Mouse (Mus musculus) ES-E14 (cell line): ENCODE measurements around the gene Ell.

ENCODE experiments used
- CHD2 ChIP-seq: IDR thresholded peaks from 2 replicates; pipeline ENCODE4 v1.6.1; 2014; ENCODE audit warnings: mild to moderate bottlenecking, low read depth, low read length, inconsistent platforms
- HCFC1 ChIP-seq: IDR thresholded peaks from 2 replicates; pipeline ENCODE4 v1.6.1; 2012; ENCODE audit warnings: low read length, inconsistent platforms, borderline replicate concordance; ENCODE audit not compliant: insufficient read depth
- MAFK ChIP-seq: IDR thresholded peaks from 2 replicates; pipeline ENCODE4 v1.6.1; 2014; ENCODE audit warnings: mild to moderate bottlenecking, low read depth, low read length, inconsistent platforms; ENCODE audit not compliant: insufficient read depth
- ZC3H11A ChIP-seq: IDR thresholded peaks from 2 replicates; pipeline ENCODE4 v1.6.1; 2012; ENCODE audit warnings: low read depth, mild to moderate bottlenecking, inconsistent platforms, low read length, borderline replicate concordance
- ZNF384 ChIP-seq: IDR thresholded peaks from 2 replicates; pipeline ENCODE4 v1.6.1; 2012; ENCODE audit warnings: low read depth, low read length, inconsistent platforms

DNA sequence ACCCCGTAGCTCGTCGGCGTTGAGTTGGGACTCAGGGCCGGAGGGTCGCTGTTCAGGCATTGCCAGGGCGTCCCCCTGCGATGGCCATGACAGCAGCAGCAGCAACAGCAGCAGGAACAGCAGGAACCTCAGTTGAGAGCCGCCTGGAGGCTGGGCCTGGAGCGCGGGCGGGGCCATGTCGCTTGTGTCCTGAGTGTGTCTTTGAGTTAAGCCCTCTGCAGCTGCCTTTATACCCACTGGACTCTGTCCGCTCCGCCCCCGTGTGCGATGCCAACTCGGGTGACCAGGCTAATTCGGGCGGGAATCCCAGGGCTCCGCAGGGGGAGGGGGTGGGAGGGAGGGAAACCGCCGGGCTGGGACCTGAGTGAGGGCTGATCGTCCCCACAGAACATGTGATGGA, 92.2 kb downstream of the Ell start:
- TF ChIP-seq ZNF384 (no peak), HCFC1 (no peak), CHD2 (no peak), MAFK (no peak), ZC3H11A (no peak)
